9 mouse cellular contexts compared by ENCODE assay signal in genomic region chr12:64966652-64967435, GRCm38 (mm10). TPM values are rescaled to one million over a fixed set of nuclear protein-coding genes. Genes with fewer than 3 reads are reported as not detected.
A peak's percentile ranks its signal among the peaks of the same experiment; 100 is the strongest.
DNase-seq lines count a peak whose midpoint lies in the region; ATAC-seq and TF ChIP-seq lines count a peak whose summit lies in the region.
"Had no signal": no experiment of that assay in that cellular context is flagged by ENCODE, and none has a peak within 500 bp of the region (broad histone marks: within the 10 kb centered on the region; RNA-seq: fewer than 3 reads in every experiment).

No protein-coding gene starts in this region.

- DNase-seq in cerebellum, adult 2 months = no peak
- no peak for DNase-seq in cerebellum, postnatal 36 days
- DNase-seq in thymus, postnatal 4 days = peak; percentile 18
- DNase-seq in thymus, postnatal 10 days (ENCODE audit: low spot score in 2 of 2) = no peak
- DNase-seq in hindbrain, embryonic 11.5 days (ENCODE audit: low spot score) = peak; percentile 18
- DNase-seq in splenic B cell, adult 2 months (ENCODE audit: low read depth, low spot score) = peak; percentile 17
- no peak for DNase-seq in right cerebral cortex, postnatal 25 days

- H3K9me3 ChIP-seq in hindbrain, embryonic 11.5 days (ENCODE audit: control insufficient read depth, low read length) = no peaks in the 10 kb centered on the region
- no peaks in the 10 kb centered on the region for H3K9me3 ChIP-seq in liver, embryonic 15.5 days (replicated peaks)

- 0 out of 2 replicates have a peak overlapping the region, but pooled peaks have one; percentile 45 for H3K27ac ChIP-seq in cerebellum, adult 2 months (ENCODE audit: insufficient read depth, low read length)
- H3K27ac ChIP-seq in hindbrain, embryonic 11.5 days (ENCODE audit: low read depth, low read length) = peak overlapping the region; percentile 80; the same call in 1 of the 2 replicates
- H3K27ac ChIP-seq in liver, embryonic 15.5 days (replicated peaks) = peak overlapping the region; percentile 81

- H3K4me1 ChIP-seq in cerebellum, adult 2 months (ENCODE audit: control insufficient read depth, insufficient read depth, low read length) = peaks cover 7% of the 10 kb centered on the region; the same call in 1 of the 2 replicates
- 0 out of 2 replicates have a peak, but pooled peaks cover 2% of the 10 kb centered on the region for H3K4me1 ChIP-seq in hindbrain, embryonic 11.5 days (replicated peaks; ENCODE audit: control insufficient read depth, insufficient read depth, low read length)
- H3K4me1 ChIP-seq in liver, embryonic 15.5 days (replicated peaks) = peaks cover 46% of the 10 kb centered on the region

- 1% methylated on average over 19 of the region's 19 CpGs for WGBS in cerebellum, adult 2 months
- 5% methylated on average over 19 of the region's 19 CpGs for WGBS in hindbrain, embryonic 11.5 days
- WGBS in liver, embryonic 15.5 days (ENCODE audit: insufficient replicate concordance) = 3% methylated on average over 19 of the region's 19 CpGs

- ATAC-seq in hindbrain, embryonic 11.5 days (ENCODE audit: low FRiP score) = no peak
- no peak for ATAC-seq in liver, embryonic 15.5 days (ENCODE audit: insufficient read depth)

- TF ChIP-seq POLR2A in cerebellum, adult 2 months (IDR thresholded peaks at IDR 0.05; ENCODE audit: borderline replicate concordance, insufficient read depth, low read length) = no peak

- no peaks in the 10 kb centered on the region for H3K36me3 ChIP-seq in hindbrain, embryonic 11.5 days (ENCODE audit: control insufficient read depth, insufficient read depth, low read length)
- H3K36me3 ChIP-seq in liver, embryonic 15.5 days (replicated peaks) = no peaks in the 10 kb centered on the region
- no peaks in the 10 kb centered on the region for H3K36me3 ChIP-seq in splenic B cell, adult 2 months (ENCODE audit: control insufficient read depth, insufficient read depth, low read length, poor library complexity, severe bottlenecking)

- H3K9ac ChIP-seq in hindbrain, embryonic 11.5 days (ENCODE audit: low read depth, low read length) = peak overlapping the region; percentile 88
- H3K9ac ChIP-seq in liver, embryonic 15.5 days = peak overlapping the region; percentile 91

- no peak for TF ChIP-seq CTCF in cerebellum, adult 2 months (IDR thresholded peaks at IDR 0.05; ENCODE audit: borderline replicate concordance, insufficient read depth, low read depth, low read length)

- peak overlapping the region; percentile 85 for H3K4me2 ChIP-seq in hindbrain, embryonic 11.5 days (replicated peaks; ENCODE audit: low read depth, low read length)
- peak overlapping the region; percentile 90 for H3K4me2 ChIP-seq in liver, embryonic 15.5 days

- no peaks in the 10 kb centered on the region for H3K27me3 ChIP-seq in cerebellum, adult 2 months (ENCODE audit: control insufficient read depth, insufficient read depth, low read length)
- H3K27me3 ChIP-seq in hindbrain, embryonic 11.5 days (ENCODE audit: control insufficient read depth, insufficient read depth, low read length) = no peaks in the 10 kb centered on the region
- H3K27me3 ChIP-seq in liver, embryonic 15.5 days = no peaks in the 10 kb centered on the region
- no peaks in the 10 kb centered on the region for H3K27me3 ChIP-seq in splenic B cell, adult 2 months (ENCODE audit: control insufficient read depth, insufficient read depth, low read length, poor library complexity, severe bottlenecking)
- H3K27me3 ChIP-seq: Patski had no signal

- H3K4me3 ChIP-seq in cerebellum, adult 2 months (replicated peaks; ENCODE audit: insufficient read depth, low read depth, low read length) = peak overlapping the region; percentile 75
- peak overlapping the region; percentile 90 for H3K4me3 ChIP-seq in hindbrain, embryonic 11.5 days (ENCODE audit: low read depth, low read length)
- H3K4me3 ChIP-seq in liver, embryonic 15.5 days (replicated peaks) = peak overlapping the region; percentile 93

RNA-seq across cellular contexts. Expression of gene Togaram1, which starts 1.2 kb away (rescaled TPM):
- polyA plus RNA-seq in cerebellum, adult 2 months (2012; rRNA removed) = 15.3 and 15.7 TPM in 2 replicates
- 27.0 and 31.8 TPM in 2 replicates for polyA plus RNA-seq in hindbrain, embryonic 11.5 days (2014; fragmentation: Nextera tagmentation; extraction: Ambion mirVana)
- 6.0 and 6.5 TPM in 2 replicates for polyA plus RNA-seq in liver, embryonic 15.5 days (2015; fragmentation: Nextera tagmentation; extraction: Ambion mirVana)

RNA-seq across cellular contexts. Expression of gene Klhl28, which starts 1.5 kb away (rescaled TPM):
- polyA plus RNA-seq in cerebellum, adult 2 months (2012; rRNA removed) = 11.5 and 11.6 TPM in 2 replicates
- 22.4 and 24.9 TPM in 2 replicates for polyA plus RNA-seq in hindbrain, embryonic 11.5 days (2014; fragmentation: Nextera tagmentation; extraction: Ambion mirVana)
- 2.8 and 3.5 TPM in 2 replicates for polyA plus RNA-seq in liver, embryonic 15.5 days (2015; fragmentation: Nextera tagmentation; extraction: Ambion mirVana)

RNA-seq across cellular contexts. Expression of gene Gm527, which starts 49.1 kb away (rescaled TPM):
- polyA plus RNA-seq in cerebellum, adult 2 months (2012; rRNA removed) = 8.0 and 9.0 TPM in 2 replicates
- polyA plus RNA-seq in hindbrain, embryonic 11.5 days (2014; fragmentation: Nextera tagmentation; extraction: Ambion mirVana) = 2.2 and 3.1 TPM in 2 replicates
- 0.43 and 0.79 TPM in 2 replicates for polyA plus RNA-seq in liver, embryonic 15.5 days (2015; fragmentation: Nextera tagmentation; extraction: Ambion mirVana)

Comparison
In these comparisons a context has a peak if more than half of its experiments do, and no peak if none do; other contexts are left out.
1. DNase-seq: peak in thymus, postnatal 4 days (single experiment), hindbrain, embryonic 11.5 days (single experiment) and splenic B cell, adult 2 months (single experiment); none in cerebellum, adult 2 months (0 of 2), cerebellum, postnatal 36 days (0 of 2), thymus, postnatal 10 days (0 of 2) and right cerebral cortex, postnatal 25 days (single experiment).
2. Peak in every context shown above with its lines, with median percentiles within 50 percentile points of each other: H3K27ac ChIP-seq and H3K4me3 ChIP-seq.